In the genomic region with DNA sequence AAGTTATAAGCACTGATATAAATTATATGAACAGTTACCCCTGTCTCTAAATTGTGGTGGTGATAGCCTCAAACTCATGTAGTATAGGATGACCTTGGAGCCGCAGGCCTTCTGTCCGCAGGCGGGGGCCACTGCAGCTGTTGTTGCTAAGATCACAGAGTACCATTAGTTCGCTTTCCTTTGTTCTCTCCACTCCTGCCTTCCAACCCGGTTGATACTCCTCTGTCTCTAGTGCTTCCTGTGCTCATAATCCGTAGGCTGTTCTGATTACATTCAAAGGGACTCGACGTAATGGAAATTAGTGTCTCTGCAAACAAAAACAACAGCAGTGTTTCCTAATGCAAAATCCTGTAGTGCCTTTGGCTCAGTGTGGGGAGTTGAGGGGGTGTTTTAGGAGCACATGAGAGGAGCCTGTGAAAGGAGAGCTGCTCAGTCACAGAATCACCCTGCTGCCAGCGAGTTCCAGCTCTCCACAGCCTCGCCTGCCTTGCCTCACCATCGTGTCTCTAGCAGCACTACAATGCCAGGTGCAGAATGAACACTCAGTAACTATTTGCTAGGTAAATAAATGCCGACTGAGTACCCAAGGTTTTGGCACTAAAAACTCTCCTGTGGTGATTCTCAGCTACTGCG, we compare ENCODE assay signal across 11 mouse cellular contexts. TPM values are rescaled to one million over a fixed set of nuclear protein-coding genes. Genes with fewer than 3 reads are reported as not detected.
A peak's percentile ranks its signal among the peaks of the same experiment; 100 is the strongest.
DNase-seq lines count a peak whose midpoint lies in the region; ATAC-seq lines count a peak whose summit lies in the region.
"Had no signal": no experiment of that assay in that cellular context is flagged by ENCODE, and none has a peak within 500 bp of the region (broad histone marks: within the 10 kb centered on the region; RNA-seq: fewer than 3 reads in every experiment).

No protein-coding gene starts in this region.

- H3K4me1 ChIP-seq in heart, embryonic 10.5 days = no peaks in the 10 kb centered on the region
- no peaks in the 10 kb centered on the region; the same call in 1 of the 2 replicates for H3K4me1 ChIP-seq in heart, embryonic 15.5 days (replicated peaks)
- H3K4me1 ChIP-seq: hindbrain, embryonic 15.5 days; limb, embryonic 15.5 days had no signal

- H3K4me2 ChIP-seq in heart, embryonic 15.5 days = peak overlapping the region; percentile 2; the same call in 1 of the 2 replicates
- H3K4me2 ChIP-seq: hindbrain, embryonic 15.5 days; limb, embryonic 15.5 days had no signal

- DNase-seq in heart, embryonic 10.5 days (ENCODE audit: low spot score) = no peak
- DNase-seq in heart, postnatal 25 days (ENCODE audit: low spot score) = no peak
- peak; percentile 42 for DNase-seq in ZHBTc4 (ENCODE audit: low read depth, low spot score)
- DNase-seq in lung, postnatal 14 days = peak; percentile 4
- no peak for DNase-seq in cerebellum, adult 8-10 months
- DNase-seq in adrenal gland, adult 18-20 months (ENCODE audit: low spot score in 2 of 2) = no peak
- no peak for DNase-seq in thymus, postnatal 36 days

- intact Hi-C loops in heart, postnatal 25 days (cut with DNase I) = no loop called here

- no peak for ATAC-seq in heart, embryonic 15.5 days (replicated peaks; ENCODE audit: insufficient number of reproducible peaks, insufficient read depth, low FRiP score, low read depth)

- 43% methylated on average over 13 of the region's 13 CpGs for WGBS in heart, embryonic 10.5 days
- 43% methylated on average over 13 of the region's 13 CpGs for WGBS in heart, embryonic 15.5 days

- no peaks in the 10 kb centered on the region for H3K27me3 ChIP-seq in heart, embryonic 10.5 days (ENCODE audit: insufficient read depth, poor library complexity, severe bottlenecking)
- no peaks in the 10 kb centered on the region for H3K27me3 ChIP-seq in heart, embryonic 15.5 days
- H3K27me3 ChIP-seq: hindbrain, embryonic 15.5 days; limb, embryonic 15.5 days had no signal

- H3K9me3 ChIP-seq in heart, embryonic 10.5 days = no peaks in the 10 kb centered on the region
- H3K9me3 ChIP-seq in heart, embryonic 15.5 days (replicated peaks) = no peaks in the 10 kb centered on the region
- H3K9me3 ChIP-seq: hindbrain, embryonic 15.5 days; limb, embryonic 15.5 days had no signal

- 0 out of 2 replicates have a peak overlapping the region, but pooled peaks have one; percentile 22 for H3K27ac ChIP-seq in heart, embryonic 10.5 days
- peak overlapping the region; percentile 51 for H3K27ac ChIP-seq in heart, embryonic 15.5 days
- H3K27ac ChIP-seq: hindbrain, embryonic 15.5 days; limb, embryonic 15.5 days had no signal

- peaks cover 4% of the 10 kb centered on the region; the same call in 1 of the 2 replicates for H3K36me3 ChIP-seq in heart, embryonic 10.5 days
- H3K36me3 ChIP-seq in heart, embryonic 15.5 days = peaks cover 3% of the 10 kb centered on the region; the same call in 1 of the 2 replicates
- H3K36me3 ChIP-seq: hindbrain, embryonic 15.5 days; limb, embryonic 15.5 days had no signal

- H3K9ac ChIP-seq in heart, embryonic 15.5 days = no peak overlapping the region
- H3K9ac ChIP-seq: hindbrain, embryonic 15.5 days; limb, embryonic 15.5 days had no signal

- no peak overlapping the region for H3K4me3 ChIP-seq in heart, embryonic 10.5 days
- no peak overlapping the region for H3K4me3 ChIP-seq in heart, embryonic 15.5 days
- H3K4me3 ChIP-seq: erythroblast, embryonic 14.5 days; hindbrain, embryonic 15.5 days; limb, embryonic 15.5 days had no signal

RNA-seq across cellular contexts. Expression of a gene that starts 53.9 kb away (rescaled TPM):
- polyA plus RNA-seq in heart, embryonic 10.5 days (2016; fragmentation: Nextera tagmentation; extraction: Ambion mirVana) = 18.3 and 24.0 TPM in 2 replicates
- total RNA-seq in heart, postnatal 25 days (2021) = 1 to 10 TPM; 7.3 to 7.5 TPM
- polyA plus RNA-seq in heart, embryonic 15.5 days (2015; fragmentation: Nextera tagmentation; extraction: Ambion mirVana) = 10.6 and 12.6 TPM in 2 replicates
- 10 to 100 TPM; 28.7 to 43.2 TPM for total RNA-seq in adrenal gland, adult 18-20 months (2021)

Comparison
In these comparisons a context has a peak if more than half of its experiments do, and no peak if none do; other contexts are left out.
1. DNase-seq: peak in ZHBTc4 (single experiment) and lung, postnatal 14 days (single experiment); none in heart, embryonic 10.5 days (single experiment), heart, postnatal 25 days (single experiment), cerebellum, adult 8-10 months (single experiment), adrenal gland, adult 18-20 months (0 of 2) and thymus, postnatal 36 days (0 of 2).